Mouse (Mus musculus) 416B (cell line): ENCODE data around the gene Scgb3a1.
A peak's percentile ranks its signal among the peaks of the same experiment; 100 is the strongest.

Experiments
- DNase-seq: peaks from one replicate; pipeline ENCODE4 v3.0.0; 2011; ENCODE audit warnings: low read depth

Gene Scgb3a1

DNA sequence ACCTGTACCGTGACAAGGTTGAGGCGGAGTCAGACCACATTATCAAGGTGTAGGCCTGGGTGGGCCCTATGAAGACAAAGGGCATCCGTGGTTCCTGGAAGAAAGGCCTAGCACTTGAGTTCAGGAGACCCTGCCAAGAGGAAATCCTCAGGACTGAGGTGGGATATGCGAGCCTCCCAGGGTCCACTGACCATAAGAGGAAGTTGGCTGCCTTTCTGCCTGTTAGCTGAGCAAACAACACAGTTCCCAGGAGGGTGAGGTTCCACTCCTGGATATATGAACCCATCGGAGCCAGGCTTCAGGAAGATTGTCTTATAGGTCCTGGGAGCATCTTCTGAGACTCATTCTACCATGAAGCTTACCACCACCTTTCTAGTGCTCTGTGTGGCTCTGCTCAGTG, at the start of gene Scgb3a1:
Scgb3a1 (plus strand) TSS at position 301 of the 400 bp plus-strand sequence.
- DNase-seq, result no peak

DNA sequence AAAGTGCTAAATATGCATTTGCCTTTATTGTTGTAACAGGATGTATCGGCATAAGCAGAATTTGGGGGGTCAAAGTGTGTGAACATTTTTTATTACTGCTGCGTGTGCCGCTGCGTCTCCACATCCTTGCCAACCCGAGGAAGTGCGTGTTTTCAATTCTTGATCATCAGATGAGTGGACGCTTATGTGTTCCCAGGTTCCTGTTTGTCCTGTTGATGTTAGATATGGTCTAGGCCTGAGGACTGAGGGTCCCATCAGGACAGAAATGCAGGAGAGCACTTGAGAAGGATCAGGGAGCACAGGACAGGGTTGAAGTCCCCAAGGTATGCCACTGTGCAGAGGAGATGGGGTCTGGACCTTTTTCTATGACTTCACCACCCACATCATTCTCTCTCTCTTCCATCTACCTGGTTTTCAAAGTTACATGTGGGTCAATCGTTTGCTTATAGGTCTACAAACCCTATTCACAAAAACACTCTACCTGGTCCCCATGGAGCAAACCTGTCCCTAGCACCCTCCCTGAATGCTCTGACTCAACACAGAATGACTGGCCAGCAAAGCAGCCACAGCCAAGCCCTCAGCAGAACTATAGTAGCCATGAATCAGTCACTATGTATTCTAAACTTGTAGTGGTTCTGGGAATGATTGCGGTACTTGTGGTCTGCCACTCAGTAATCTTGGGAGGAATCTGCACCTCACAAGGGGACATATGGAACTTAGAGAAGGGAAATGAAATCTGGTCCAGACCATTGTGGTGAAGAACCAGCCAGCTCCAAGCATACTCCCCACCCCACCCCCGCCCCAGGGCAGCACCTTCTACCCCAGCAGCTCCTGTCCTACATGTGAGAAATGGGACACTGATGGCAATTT, 47.3 kb upstream of the Scgb3a1 start:
- DNase-seq, result peak; percentile 24

DNA sequence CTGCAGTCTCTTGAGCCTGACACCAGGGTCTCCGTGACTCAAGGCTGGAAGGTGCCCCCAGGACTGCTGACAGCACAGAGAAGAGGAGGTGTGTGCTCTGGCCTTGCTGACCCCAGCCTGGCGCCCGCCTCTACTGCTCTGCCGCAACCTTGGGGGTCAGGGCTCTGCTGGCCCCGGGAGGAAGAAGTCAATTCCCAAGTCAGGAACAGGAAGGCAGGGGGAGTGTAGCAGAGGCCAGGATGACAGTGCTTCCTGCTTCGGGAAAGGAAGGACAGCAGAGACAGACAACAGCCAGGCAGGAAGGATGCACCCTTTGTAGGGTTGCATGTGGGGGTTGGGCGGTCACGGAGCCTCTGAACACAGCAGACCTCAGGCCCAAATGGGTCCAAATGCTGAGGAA, 44.9 kb upstream of the Scgb3a1 start:
- DNase-seq, result no peak

DNA sequence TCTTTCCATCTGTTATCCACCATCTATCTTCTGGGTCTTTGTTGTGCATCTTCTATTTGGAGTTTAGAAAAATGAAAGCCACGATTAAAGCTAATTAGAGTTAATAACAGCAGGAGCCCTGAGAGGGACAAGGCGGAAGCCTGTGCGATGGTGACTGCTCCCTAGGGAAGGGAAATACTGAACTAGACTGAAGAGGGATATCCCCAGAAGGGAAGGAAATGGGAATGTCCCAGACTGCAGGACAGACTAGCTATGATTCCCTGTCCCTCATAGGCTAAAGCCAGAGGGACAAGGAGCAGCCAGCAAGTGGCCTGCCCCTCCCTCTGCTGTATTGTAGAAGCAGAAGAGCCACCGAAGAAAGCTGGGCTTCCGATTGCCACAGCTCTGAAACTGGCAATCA, 41.5 kb upstream of the Scgb3a1 start:
- DNase-seq, result no peak

DNA sequence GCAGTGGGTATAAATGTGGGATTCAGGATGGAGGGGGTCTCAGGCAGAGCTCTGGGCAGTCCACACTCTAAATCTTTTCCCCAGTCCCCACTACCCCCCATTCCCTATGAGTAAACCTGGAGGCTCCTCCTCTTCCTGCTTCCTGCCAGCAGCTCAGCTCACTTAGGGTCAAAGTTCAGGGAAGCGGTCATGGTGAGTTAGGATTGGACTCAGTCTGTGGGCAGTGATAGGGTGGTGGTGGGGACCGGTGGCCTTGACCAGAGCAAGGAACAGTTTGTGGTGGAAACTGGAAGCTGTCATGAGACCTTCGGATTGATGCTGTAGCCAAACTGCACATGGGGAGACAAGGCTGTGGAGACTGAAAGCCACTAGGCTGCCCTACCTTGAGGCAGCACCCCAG, 39.3 kb upstream of the Scgb3a1 start:
- peak; percentile 70 for DNase-seq

DNA sequence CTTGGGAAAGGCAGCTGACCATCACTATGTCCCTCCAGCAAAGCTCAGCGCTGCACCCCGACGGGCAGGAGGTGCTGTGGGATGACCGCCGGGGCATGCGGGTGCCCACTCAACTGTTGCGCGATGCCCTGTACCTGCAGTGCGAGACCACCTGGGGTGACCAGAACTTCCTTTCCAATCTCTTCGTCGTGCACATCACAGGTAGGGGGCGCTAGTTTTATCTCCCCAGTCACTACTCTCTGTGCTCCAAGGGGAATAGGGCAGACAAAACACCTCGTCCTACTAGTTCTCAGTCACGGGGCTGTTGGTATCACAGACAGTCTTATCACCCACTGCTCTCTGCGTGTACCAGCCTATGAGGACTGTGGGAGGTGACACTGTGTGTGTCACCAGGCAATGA, 37.5 kb upstream of the Scgb3a1 start:
- no peak for DNase-seq

DNA sequence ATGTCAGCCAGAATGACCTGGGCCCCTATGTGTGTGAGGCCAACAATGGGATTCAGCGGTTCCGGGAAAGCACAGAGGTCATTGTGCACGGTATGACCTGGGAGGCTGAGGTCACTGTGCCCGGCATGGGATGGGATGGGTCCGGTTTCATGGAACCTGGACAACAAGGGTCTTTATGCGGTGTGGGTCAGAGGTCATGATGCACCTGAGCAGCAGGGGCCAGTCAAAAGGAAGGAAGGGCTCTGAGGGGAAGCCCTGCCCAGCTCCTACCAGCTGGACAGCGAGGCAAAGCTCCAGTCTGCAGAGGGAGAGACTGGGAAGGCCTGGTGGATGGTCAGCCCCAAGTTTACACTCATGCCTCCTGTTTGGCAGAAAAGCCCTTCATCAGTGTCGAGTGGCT, 36.7 kb upstream of the Scgb3a1 start:
- DNase-seq, result no peak

DNA sequence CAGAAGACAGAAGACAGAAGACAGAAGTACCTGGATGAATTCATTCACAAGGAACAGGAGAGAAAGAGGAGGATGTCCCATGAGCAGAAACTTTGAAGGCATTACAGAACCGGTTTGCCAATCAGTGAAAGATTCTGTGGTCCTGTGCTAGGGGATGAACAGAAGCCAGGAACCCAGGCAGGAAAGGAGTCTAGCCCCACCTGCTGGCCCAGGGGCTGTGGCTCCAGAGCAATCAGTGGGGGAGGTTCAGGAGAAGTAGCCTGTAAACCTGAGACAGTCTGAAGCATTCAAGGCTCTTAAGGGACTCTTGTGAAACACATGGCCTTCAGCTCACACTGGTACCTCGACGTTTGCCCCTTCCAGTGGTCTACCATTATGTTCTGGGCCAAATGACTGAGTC, 32.3 kb upstream of the Scgb3a1 start:
- peak; percentile 54 for DNase-seq

DNA sequence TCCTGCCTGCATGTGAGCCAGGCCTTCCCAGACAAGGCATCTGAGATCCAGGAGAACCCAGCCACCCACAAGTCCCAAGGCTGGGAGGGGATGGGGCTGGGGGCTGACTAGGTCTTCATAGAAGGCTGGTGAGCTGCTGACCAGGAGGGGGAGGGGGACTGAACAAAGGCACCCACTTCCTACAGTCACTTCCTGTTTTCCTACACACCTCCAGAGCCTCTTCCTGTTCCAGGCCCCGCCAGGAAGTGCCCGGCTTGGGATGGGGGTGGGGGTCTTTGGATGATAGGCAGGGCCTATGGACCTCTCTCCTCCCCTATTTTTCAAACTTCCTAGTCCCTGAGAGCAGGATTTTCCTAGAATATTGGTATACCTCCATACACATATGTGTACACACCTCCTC, 31.2 kb upstream of the Scgb3a1 start:
- no peak for DNase-seq

DNA sequence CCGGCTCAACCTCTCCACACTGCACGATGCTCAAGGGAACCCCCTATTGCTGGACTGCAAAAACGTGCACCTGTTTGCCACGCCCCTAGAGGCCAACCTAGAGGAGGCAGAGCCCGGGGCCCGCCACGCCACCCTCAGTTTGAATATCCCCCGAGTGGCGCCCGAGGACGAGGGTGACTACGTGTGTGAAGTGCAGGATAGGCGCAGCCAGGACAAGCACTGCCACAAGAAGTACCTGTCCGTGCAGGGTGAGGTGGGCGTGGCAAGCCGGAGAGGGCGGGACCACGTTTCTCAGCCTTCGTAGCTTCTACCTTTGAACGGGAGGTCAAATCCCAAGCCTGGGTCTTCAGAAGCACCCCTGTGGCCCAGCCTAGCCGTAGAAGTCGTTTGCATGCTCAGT, 29.3 kb upstream of the Scgb3a1 start:
- DNase-seq, result no peak

DNA sequence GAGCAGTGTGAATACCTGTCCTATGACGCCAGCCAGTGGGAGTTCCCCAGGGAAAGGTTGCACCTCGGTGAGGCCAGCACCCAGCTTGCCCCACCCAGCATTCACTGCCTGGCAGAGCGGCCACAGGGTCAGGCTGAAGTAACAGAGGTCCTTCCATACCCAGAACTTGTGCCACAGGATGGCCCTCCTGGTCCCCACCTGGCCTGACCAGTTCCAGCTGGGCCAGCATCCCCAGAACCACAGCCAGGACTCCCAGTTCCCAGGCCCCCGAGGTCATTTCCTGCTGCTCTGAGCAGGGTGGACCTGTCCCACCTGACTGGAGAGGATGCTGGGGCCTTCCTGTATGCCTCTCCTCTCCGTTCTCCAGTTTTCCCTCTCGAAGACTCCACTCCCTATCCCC, 27.7 kb upstream of the Scgb3a1 start:
- DNase-seq, result no peak

DNA sequence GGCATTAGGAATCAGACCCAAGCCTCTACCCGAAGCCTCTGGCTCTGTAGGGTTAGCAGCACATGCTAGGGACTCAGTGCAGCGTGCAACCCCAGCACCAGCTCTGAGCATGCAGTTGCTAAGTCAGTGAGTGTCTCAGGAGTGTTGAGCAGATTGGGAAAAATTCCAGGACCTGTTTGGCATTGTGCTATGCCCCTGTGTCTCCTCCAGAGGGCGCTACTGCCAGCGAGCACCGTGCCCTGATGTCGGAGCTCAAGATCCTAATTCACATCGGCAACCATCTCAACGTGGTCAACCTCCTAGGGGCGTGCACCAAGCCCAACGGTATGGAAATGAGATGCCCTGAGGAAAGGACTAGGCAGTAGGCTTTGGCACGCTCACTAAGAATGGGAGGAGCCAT, 27.0 kb upstream of the Scgb3a1 start:
- no peak for DNase-seq

DNA sequence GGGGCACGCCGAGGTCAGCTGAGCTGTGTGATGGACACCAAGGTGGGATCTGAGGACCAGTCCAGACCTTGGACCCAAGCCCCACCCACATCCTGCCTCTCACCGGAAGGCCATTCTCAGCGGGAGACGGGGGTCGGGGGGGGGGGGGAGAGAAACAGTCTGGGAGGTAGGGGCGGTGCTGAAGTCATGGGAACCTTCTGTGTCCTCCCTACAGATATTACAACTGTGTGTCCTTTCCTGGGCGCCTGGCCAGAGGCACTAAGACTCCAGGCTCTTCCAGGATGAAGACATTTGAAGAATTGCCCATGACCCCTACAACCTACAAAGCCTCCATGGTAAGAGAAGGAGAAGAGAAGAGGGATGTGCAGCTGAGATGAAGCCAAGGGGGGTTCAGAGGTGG, 17.7 kb upstream of the Scgb3a1 start:
- DNase-seq, result no peak

DNA sequence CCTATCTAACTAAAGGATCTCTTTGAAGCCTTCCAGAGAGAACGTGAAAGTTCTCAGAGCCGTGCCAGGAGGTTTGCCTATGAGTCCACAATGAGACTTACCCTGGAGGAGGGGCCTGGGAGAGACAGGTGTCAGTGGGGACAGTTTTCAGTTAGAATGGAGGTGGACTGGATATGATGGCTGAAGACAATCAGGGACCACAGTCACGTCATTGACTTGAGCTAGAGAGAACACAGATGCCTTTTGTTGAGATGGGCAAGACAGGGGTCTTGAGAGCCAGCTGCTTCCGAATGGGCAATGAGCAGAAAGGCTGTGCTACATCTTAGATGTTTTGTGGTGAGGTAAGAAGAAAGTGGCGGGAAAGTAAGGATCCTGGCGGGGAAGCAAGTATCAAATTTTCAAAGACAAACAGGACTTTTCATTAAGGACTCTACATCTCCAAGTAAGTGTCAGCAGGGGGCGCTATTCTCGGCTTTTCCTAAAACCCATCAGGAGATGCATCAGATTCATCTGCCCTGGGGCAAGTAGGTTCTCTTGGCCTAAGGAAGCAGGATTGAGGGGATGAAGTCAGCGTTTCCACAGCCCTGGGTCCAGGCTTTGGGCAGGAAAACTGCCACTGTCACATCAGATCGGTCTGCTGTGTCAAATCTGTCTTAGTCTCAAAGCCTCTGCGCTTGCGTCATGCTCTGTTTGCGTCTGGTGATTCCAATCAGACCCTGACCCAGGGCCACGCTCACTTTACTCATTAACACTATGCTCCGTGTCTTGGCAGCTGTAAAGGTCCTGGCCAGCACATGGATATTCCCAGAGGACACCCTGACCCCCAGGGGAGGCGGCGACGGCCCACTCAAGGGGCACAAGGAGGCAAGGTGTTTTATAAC, 13.1 kb upstream of the Scgb3a1 start:
- DNase-seq, result peak; percentile 75

DNA sequence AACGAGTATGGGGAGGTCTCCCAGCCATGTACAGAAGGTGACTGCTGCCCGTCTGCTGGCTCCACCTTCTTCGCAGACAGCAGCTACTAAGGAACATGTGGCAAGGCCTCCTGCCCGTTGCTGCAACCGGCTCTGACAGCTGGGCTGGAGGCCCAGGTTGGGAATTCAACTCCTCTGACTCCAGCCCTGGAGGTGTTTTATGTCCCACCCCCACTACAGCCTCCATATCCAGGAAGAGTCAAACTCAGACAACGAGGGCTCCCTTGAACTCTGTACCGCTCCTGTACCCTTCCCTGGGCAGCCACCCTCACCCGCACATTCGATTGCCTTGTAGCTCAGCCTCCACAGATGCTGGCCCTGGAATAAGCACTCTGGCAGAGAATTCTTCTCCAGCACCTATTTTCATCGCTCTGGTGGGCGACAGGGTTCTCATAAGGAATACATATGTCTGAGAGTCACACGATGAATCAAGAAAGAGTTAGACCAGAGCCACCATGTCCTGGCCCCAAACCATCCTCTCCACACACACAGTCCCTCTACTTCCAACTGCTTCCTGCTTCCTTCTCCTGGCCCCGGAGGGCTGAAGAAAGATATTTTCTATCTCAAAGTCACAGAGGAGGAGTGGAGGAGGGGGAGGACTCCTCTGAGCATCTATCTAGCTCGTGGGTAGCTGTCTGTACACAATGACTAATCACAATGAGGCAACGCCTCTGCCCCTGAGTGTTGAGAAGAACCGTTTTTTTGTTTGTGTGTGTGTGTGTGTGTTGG, 12.2 kb upstream of the Scgb3a1 start:
- DNase-seq, result peak; percentile 78

DNA sequence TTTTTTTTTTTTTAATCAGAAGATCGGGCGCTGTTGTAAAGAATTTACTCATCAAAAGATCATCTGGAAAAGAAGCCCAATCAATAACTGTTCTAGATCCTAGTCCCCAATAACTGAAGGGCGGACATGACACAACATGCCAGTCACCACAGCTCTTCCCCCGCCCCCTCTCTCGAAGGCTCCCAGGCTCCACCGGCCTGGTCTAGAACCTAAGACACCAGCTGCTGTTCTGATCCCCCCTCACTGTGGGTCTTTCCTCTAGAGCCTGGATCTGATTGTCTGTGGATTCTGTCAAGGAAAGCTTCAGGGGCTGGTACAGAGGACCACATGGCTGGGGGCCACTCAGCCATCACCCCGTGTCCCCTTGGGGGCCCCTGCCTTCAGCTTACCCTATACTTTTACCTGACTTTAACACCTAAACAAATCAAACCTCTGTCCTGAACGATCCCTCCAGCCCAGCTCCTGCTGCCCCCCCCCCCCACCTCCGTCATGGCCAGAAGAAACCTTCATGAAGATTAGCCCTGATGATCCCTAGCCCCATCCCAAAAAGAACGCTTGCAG, 11.6 kb upstream of the Scgb3a1 start:
- no peak for DNase-seq

DNA sequence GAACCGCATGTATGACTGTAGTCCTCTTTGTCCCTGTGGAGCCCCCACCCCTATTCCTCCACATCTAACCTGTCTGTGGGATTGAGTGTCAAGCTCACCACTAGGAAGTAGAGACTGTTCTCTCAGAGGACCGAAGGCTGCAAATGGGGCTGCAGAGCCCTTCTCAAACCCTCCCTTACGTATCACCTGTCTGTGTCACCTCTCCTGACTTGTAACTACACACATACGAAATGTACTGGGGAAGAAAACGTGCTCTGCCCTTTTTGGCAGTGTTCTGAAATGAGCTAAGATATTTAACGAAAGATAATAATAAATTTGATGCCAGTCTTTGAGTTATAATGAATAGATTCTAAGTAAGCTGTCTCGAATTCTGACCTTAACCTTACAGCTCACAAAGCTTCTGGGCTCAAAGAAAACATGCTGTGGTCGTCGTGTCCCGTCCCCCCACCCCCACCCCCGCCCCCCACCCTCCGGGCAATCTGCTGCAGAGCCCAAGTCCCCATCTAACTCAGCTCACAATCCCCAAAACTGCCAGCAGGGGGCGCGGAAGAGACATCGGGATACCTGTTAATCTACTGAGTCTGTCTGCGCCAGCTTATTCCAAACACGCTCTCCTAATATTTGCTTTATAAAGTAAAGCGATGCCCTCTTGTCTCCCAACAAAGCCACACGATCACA, 10.9 kb upstream of the Scgb3a1 start:
- DNase-seq, result peak; percentile 82

DNA sequence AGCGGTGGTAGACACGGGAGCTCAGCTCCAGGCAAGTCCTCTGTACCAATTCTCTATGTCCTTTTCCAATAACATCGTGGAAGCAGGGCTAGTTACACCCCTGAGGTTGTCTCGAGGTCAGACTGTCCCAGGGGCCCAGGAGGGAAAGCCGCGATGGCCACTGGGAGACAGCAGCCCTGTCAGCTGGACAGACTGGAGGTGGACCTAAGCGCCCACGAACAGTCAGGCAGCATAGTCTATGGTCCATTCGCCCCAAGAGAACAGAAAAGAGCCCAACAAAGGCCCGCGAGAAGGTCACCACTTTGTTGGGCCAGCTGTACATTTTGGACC, 10.4 kb upstream of the Scgb3a1 start:
- no peak for DNase-seq

DNA sequence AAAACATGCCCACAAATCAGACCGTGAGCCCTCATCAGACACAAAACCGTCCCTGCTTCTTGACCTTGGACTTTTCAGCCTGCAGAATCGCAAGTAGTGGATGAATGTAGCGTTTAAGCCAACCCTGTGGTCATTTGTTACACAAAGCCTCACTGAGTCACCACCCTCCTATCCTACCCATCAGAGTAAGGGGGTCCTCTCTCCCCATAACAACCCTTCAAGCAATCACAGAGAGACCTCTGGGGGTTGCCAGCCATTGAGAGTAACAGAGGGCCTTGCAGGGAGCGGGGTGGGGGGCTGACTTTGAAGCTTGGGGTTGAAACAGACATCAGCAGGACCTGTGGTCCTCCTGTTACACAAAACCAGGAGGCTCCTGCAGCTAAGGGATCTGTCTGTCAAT, 8.8 kb upstream of the Scgb3a1 start:
- no peak for DNase-seq

DNA sequence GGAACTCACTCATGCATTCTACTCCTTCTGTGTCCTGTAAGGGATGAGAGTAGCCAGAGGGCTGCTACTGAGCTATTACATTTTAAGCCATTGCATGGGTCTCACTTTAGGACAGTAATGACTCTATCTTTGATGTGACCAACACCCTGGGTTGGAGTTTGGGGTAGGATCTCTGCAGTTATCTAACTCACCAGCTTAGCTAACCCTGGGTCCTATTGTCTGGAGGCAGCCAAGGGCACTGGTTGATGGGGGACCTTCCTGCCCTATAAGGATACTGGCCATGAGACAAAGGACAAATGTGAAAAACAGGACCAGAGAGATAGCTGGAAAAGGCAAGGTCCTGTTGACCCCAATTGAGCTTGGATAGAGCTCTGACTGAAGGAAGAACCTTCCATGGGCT, 7.9 kb upstream of the Scgb3a1 start:
- no peak for DNase-seq

DNA sequence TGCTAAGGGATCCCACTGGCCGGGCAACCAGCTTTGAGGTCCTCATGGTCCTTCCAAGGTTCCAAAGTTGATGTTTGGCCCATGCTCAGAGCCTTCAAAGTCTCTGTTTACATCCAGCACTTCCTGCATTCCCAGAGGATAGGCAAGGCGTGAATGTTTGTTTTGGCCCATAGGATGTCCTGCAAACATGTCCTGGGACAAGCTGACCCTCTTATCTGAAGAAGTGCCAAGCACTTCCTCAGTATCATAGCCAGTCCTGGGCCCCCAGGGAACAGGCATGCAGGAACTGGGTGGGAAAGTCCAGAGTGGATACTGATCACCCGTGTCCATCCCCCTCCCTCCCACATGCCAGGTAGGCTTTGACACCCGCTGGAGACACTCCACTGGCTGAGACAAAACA, 5.3 kb upstream of the Scgb3a1 start:
- DNase-seq, result no peak
